Comparison of ENCODE assay signal across 8 mouse cellular contexts in the genomic region with DNA sequence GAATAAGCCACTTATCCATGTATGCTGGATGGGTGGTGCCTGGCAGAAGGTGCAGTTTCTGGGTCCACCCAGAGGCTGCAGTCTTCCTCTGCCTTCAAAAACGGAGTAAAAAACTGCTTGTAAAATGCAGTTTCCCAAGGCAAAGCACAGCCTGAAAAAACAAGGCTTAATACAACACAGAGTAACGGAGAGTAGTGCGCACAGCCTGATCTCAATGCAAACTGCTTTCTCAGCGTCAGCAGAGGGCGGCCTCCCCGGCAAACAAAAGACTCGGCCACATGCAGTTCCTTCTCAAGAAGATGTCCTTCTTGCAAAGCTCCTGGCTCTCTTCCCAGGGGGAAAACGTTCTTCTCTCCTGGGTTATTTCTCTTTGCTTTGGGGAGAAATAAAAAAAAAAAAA.
A peak's percentile ranks its signal among the peaks of the same experiment; 100 is the strongest.
DNase-seq lines count a peak whose midpoint lies in the region; ATAC-seq and TF ChIP-seq lines count a peak whose summit lies in the region.
"Had no signal": no experiment of that assay in that cellular context is flagged by ENCODE, and none has a peak within 500 bp of the region (broad histone marks: within the 10 kb centered on the region; RNA-seq: fewer than 3 reads in every experiment).

No protein-coding gene starts in this region.

- no peak overlapping the region for H3K4me3 ChIP-seq in forebrain, embryonic 11.5 days (ENCODE audit: low read depth, low read length)
- no peak overlapping the region for H3K4me3 ChIP-seq in hindbrain, embryonic 10.5 days
- no peak overlapping the region for H3K4me3 ChIP-seq in limb, embryonic 12.5 days (replicated peaks)
- H3K4me3 ChIP-seq: liver, embryonic 15.5 days had no signal

- H3K36me3 ChIP-seq in forebrain, embryonic 11.5 days (ENCODE audit: control insufficient read depth, insufficient read depth, low read length) = no peaks in the 10 kb centered on the region
- no peaks in the 10 kb centered on the region for H3K36me3 ChIP-seq in hindbrain, embryonic 10.5 days
- H3K36me3 ChIP-seq in limb, embryonic 12.5 days = no peaks in the 10 kb centered on the region
- H3K36me3 ChIP-seq: liver, embryonic 15.5 days had no signal

- no peaks in the 10 kb centered on the region for H3K27me3 ChIP-seq in forebrain, embryonic 11.5 days (ENCODE audit: control insufficient read depth, insufficient read depth, low read length)
- H3K27me3 ChIP-seq in hindbrain, embryonic 10.5 days (ENCODE audit: insufficient read depth, poor library complexity, severe bottlenecking) = no peaks in the 10 kb centered on the region
- H3K27me3 ChIP-seq in limb, embryonic 12.5 days = 0 out of 2 replicates have a peak, but pooled peaks cover 3% of the 10 kb centered on the region
- H3K27me3 ChIP-seq: liver, embryonic 15.5 days had no signal

- H3K9me3 ChIP-seq in forebrain, embryonic 11.5 days (ENCODE audit: control insufficient read depth, low read length) = no peaks in the 10 kb centered on the region
- H3K9me3 ChIP-seq in hindbrain, embryonic 10.5 days = no peaks in the 10 kb centered on the region
- no peaks in the 10 kb centered on the region for H3K9me3 ChIP-seq in limb, embryonic 12.5 days
- H3K9me3 ChIP-seq: liver, embryonic 15.5 days had no signal

- TF ChIP-seq POLR2A in brain, embryonic 14.5 days (IDR thresholded peaks at IDR 0.05; ENCODE audit: borderline replicate concordance, extremely low read depth, insufficient read depth, insufficient read length, poor library complexity, severe bottlenecking) = no peak

- peaks cover 10% of the 10 kb centered on the region; the same call in 1 of the 2 replicates for H3K4me1 ChIP-seq in forebrain, embryonic 11.5 days (replicated peaks; ENCODE audit: control insufficient read depth, insufficient read depth, low read length)
- H3K4me1 ChIP-seq in hindbrain, embryonic 10.5 days (replicated peaks) = peaks cover 46% of the 10 kb centered on the region
- H3K4me1 ChIP-seq in limb, embryonic 12.5 days (replicated peaks) = peaks cover 71% of the 10 kb centered on the region

- peak overlapping the region; percentile 18; the same call in 1 of the 2 replicates for H3K4me2 ChIP-seq in forebrain, embryonic 11.5 days (ENCODE audit: low read depth, low read length, severe bottlenecking)
- peak overlapping the region; percentile 33 for H3K4me2 ChIP-seq in limb, embryonic 12.5 days
- H3K4me2 ChIP-seq: liver, embryonic 15.5 days had no signal

- 0 out of 2 replicates have a peak overlapping the region, but pooled peaks have one; percentile 25 for H3K9ac ChIP-seq in forebrain, embryonic 11.5 days (ENCODE audit: low read length)
- H3K9ac ChIP-seq in limb, embryonic 12.5 days (replicated peaks) = no peak overlapping the region
- H3K9ac ChIP-seq: liver, embryonic 15.5 days had no signal

- 4% methylated on average over 8 of the region's 8 CpGs for WGBS in forebrain, embryonic 11.5 days
- WGBS in hindbrain, embryonic 10.5 days = 7% methylated on average over 8 of the region's 8 CpGs
- WGBS in limb, embryonic 12.5 days = 10% methylated on average over 8 of the region's 8 CpGs

- ATAC-seq in forebrain, embryonic 11.5 days (replicated peaks; ENCODE audit: low FRiP score) = peak; percentile 74
- ATAC-seq in limb, embryonic 12.5 days (ENCODE audit: insufficient number of reproducible peaks, insufficient read depth, low FRiP score, low TSS enrichment, low read depth) = peak; percentile 44; the same call in 1 of the 2 replicates
- no peak for ATAC-seq in activated CD4-positive, CD25-positive, alpha-beta regulatory T cell, adult 4 months

- TF ChIP-seq CTCF in brain, embryonic 14.5 days (IDR thresholded peaks at IDR 0.05; ENCODE audit: borderline replicate concordance, extremely low read depth, insufficient read depth, insufficient read length) = peak; percentile 55

- peak; percentile 80 for DNase-seq in NIH3T3 (ENCODE audit: low read depth)
- peak; percentile 94 for DNase-seq in brain, embryonic 14.5 days (ENCODE audit: low read depth)
- no peak for DNase-seq in forebrain, embryonic 11.5 days (ENCODE audit: low spot score)
- DNase-seq in hindbrain, embryonic 10.5 days (ENCODE audit: low spot score) = peak; percentile 56
- DNase-seq in ovary, postnatal 36 days (ENCODE audit: low spot score) = peak; percentile 47

- no peak overlapping the region for H3K27ac ChIP-seq in forebrain, embryonic 11.5 days (ENCODE audit: low read depth, low read length)
- H3K27ac ChIP-seq in hindbrain, embryonic 10.5 days = peak overlapping the region; percentile 70
- H3K27ac ChIP-seq in limb, embryonic 12.5 days = peak overlapping the region; percentile 71
- H3K27ac ChIP-seq: liver, embryonic 15.5 days had no signal
